Mouse (Mus musculus) mouse embryonic stem cell (cell line): ENCODE measurements at regions not wholly inside any gene's neighbourhood (a gene's known extent, or its start where the extent isn't known, plus 50 kb on each side); places are given as distances from the start of the nearest gene placed in this dataset.

Source experiments
- in situ Hi-C, 2 experiments: fragments of 300-500 bp; cut with MboI; formaldehyde crosslinking; loops; 1 replicate in 1 of 2; 3 replicates in 1 of 2; pipeline ENCODE4 v1.14.3; 2019 to 2020; ENCODE audit warnings: low sequenced_read_pairs in 2 of 2, low pct_unique_long_range_greater_than_20kb in 1 of 2, mixed read lengths in 1 of 2; ENCODE audit not compliant: unreplicated experiment in 1 of 2

DNA sequence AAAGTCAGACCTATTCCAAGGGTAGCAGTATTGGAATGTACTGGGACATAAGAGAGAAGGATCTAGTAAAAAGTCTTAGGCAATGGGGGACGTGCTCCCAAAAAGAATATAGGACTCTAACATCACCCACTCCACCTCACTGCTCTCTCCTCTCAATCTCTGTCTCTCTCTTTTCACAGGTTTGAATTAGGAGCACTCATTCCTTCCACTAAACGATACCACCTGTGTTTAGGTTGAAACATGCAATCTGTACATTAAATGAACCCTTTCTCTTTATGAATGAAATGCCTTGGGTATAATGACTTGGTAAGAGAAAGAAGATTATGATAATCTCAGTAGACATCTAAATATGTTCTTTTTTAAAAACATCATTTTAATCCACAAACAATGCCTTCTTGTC lies 129.4 kb downstream of the Zpld1 start:
- in situ Hi-C loops = no loop called here

DNA sequence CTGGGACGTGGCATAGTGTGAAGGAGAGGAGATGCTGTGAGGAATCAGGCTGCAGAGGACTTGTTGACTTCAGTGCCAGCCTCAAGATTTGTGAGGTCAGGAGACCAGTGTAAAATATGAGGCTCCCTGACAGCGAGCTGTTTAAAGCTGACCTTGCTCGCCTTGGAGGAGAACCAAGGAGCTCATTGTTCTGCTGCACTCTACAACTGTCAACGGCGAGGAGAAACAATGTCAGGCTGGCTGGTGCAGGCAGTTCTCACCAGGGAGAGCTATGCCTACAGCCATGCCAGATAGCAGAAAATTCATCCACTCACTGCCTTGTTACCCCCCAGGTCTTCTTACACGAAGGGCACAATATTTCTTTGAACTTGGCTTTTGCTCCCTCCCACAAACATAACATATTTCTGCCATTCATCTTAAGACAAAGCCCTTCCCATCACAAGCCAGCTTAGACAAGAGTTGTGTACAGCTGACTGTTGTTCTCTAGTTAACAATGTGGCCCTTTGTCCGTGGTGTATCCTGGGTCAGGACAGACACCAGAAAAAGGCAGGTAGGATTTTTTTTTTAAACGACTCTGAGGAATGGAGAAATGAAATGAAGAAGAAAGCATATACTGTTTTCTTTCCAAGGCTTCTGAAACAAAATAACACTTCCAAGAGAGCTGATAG lies 131.5 kb downstream of the Zpld1 start:
- in situ Hi-C loops = no loop called here

- in situ Hi-C loops = no loop called here
Measured at GRCm38 (mm10) chr16:55162926-55163325, 134.9 kb downstream of the Zpld1 start.

GRCm38 (mm10) chr16:55151726-55152125 lies 146.1 kb downstream of the Zpld1 start:
- in situ Hi-C loops = no loop called here

DNA sequence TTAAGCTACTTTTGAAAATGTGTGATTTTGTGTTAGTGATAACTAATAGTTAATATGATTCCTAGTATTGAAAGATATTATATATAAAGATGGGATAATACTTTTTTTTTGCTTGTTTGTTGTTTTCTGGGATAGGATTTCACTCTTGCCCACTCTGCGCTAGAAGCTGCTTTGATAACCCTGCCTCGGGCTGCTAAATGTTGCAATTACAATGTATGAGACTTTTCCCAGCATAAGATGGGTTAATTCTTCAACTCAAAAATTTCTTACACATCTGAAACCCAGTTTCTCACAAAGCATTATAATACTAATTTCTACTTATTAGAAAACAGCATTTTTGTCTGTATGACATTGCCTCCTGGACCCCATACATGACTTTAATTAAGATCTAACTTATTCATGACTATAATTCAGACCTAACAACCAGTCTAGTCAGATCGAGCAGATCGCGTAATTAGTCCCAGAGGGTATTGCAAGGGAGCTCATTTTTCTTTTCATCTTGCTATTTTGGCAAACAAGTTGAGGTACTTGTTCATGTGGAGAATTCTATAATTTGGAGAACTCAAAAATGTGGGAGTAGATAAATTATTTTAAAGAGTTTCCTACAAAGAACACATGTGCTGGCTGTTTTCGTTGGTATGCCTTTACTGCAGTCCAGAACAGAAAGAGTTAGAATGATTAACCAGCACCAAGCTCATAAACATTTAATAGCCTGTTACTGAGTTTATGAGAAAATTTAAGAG lies 155.2 kb downstream of the Zpld1 start:
- in situ Hi-C loops = no loop called here

- in situ Hi-C loops = no loop called here
Measured at GRCm38 (mm10) chr16:55134961-55135360, 162.8 kb downstream of the Zpld1 start.

DNA sequence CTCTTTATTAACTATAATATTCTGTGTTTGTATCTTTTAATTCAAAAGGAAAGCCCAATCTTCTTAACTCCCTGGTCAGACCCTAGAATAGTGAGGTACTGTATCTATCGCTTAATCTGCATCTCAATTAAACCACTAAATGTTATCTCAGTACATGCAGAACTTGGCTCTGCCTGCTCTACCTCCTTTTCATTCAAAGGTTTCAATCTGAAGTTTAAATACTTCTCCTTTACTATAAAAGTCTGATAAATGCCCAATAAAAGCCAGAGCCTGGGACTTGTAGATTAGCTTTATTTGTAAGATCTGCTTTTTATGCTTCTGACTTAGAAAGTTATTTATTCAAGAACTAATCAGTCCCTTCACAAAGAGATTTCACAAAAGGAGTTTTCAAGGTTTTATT lies 200.1 kb downstream of the Zpld1 start:
- in situ Hi-C loops = no loop called here

GRCm38 (mm10) chr16:55087461-55087860 lies 210.3 kb downstream of the Zpld1 start:
- in situ Hi-C loops = no loop called here

DNA sequence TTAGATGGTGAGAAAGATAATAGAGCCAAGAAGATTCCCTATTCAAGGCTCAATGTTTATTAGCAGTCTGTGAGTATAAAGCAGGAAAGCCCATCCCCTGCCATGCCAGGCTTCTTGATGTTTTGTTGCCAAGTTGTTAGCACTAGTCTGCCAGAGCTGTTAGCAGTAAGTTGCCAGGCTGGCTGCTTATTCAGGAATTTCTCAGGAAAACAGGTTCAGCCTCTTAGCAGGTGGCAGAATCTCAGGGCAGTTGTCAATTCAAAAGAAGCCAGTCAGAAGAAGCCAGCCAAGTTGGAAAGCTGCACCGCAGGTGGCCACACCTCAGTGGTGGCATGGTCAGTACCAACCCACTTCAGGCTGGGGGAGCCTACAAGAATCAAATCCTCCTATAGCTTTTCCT lies 221.6 kb downstream of the Zpld1 start:
- in situ Hi-C loops = no loop called here

DNA sequence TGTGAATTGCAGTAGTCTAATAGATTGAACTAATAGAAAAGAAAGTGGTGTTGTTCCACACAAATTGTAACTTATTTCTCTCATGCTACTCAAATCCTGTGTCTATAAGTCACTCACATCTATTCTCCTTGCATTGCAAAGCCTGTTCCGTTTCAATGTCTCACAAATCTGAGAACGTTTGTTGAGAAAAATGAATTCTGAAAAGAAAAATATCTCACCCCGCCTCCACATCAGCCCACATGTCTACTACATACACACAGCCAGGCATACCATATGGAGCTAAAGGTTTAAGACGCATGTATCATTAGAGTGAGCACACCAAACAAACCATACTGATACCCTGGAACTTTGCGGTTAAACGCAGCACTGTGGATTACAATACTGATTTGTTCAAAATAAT lies 258.0 kb downstream of the Zpld1 start:
- in situ Hi-C loops = no loop called here

- in situ Hi-C loops = no loop called here
Measured at GRCm38 (mm10) chr16:55001661-55002289, 296.0 kb downstream of the Zpld1 start.

DNA sequence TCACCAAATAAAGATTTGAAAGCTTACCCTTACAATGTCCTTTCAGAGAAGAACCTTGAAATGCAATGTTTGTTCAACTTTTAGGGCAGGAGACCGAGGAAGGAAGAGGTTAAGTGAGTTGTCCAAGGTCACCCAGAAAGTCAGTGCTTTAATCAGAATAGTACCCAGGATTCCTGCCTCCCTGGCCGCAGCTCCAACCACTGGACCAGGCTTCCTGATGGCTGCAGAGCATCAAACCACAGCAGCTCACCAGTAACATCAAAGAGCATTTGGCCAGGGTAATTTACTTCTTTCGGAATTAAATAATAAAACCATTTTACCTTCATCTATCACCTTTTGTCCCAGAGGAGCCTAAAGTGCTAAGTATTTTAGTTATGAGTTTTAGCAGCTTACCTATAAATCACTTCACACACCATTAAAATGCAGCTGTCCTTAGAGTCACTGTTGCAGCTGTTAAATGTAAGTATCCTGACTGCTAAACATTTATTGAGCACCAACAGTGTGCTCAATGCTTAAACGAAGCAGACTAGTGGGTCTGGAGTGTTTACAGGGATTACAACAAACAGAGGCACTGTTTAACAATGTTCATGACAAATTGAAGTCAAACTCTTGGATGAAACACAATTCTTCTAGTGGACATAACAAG lies 306.1 kb downstream of the Zpld1 start:
- in situ Hi-C loops = loop anchor here (25.0 kb wide), 1 partner anchor 471 kb away; no protein-coding TSS in a partner anchor

- in situ Hi-C loops = loop anchor here (25.0 kb wide), 1 partner anchor 479 kb away; no protein-coding TSS in a partner anchor
Measured at GRCm38 (mm10) chr16:54983759-54984218, 314.0 kb downstream of the Zpld1 start.

GRCm38 (mm10) chr16:54970356-54970755 lies 327.4 kb downstream of the Zpld1 start:
- in situ Hi-C loops = no loop called here

- in situ Hi-C loops = no loop called here
Measured at GRCm38 (mm10) chr16:54943808-54944315, 353.9 kb downstream of the Zpld1 start.

GRCm38 (mm10) chr16:54928259-54928658 lies 369.5 kb downstream of the Zpld1 start:
- in situ Hi-C loops = no loop called here

GRCm38 (mm10) chr16:54902911-54903310 lies 394.9 kb downstream of the Zpld1 start:
- in situ Hi-C loops = no loop called here

GRCm38 (mm10) chr16:54901461-54901860 lies 396.3 kb downstream of the Zpld1 start:
- in situ Hi-C loops = no loop called here

DNA sequence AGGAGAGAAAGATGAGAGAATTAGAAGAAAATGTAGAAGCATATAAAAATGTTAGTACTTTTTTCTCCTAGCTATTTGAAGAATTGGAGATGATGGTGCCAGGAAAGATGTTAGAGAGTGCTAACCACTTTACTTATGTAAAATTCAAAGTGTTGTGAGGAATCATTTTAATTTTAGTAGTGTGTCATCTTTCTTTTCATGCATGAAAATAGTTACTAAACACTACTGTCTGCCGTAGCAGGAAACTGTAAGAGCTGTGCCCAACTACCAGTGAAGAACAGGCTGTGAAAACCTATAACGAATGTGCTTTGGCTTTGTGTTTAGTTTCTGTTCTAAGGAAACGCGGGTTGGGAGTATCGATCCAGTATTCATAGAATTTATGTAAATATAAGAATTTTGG lies 403.1 kb downstream of the Zpld1 start:
- in situ Hi-C loops = no loop called here
